Mouse (Mus musculus) midbrain, embryonic 16.5 days (tissue): Measurements from ENCODE around the gene A930017K11Rik. TPM values are rescaled to one million over a fixed set of nuclear protein-coding genes. Genes with fewer than 3 reads are reported as not detected.
A peak's percentile ranks its signal among the peaks of the same experiment; 100 is the strongest.

ENCODE experiments used
- ATAC-seq: fragments of 200-750 bp; cut with Nextera tagmentation; 2 replicates; pipeline ENCODE4 v1.8.0; 2017; ENCODE audit warnings: moderate TSS enrichment
- H3K27ac ChIP-seq: fragments of 300-500 bp; sonication (generic); 2 replicates; pipeline ENCODE4 v1.5.1; 2014; ENCODE audit warnings: mild to moderate bottlenecking, low read length, mixed read lengths
- H3K27me3 ChIP-seq: fragments of 300-500 bp; sonication (generic); 2 replicates; pipeline ENCODE4 v1.6.1; 2014; ENCODE audit warnings: low read depth, low read length, mixed read lengths; ENCODE audit not compliant: control insufficient read depth, insufficient read depth
- H3K36me3 ChIP-seq: fragments of 300-500 bp; sonication (generic); 2 replicates; pipeline ENCODE4 v1.6.1; 2014; ENCODE audit warnings: mild to moderate bottlenecking, low read length, moderate library complexity, mixed read lengths; ENCODE audit not compliant: control insufficient read depth, insufficient read depth
- H3K4me1 ChIP-seq: fragments of 300-500 bp; sonication (generic); 2 replicates; pipeline ENCODE4 v1.6.1; 2014; ENCODE audit warnings: mild to moderate bottlenecking, low read length, mixed read lengths; ENCODE audit not compliant: control insufficient read depth, insufficient read depth
- H3K4me2 ChIP-seq: fragments of 300-500 bp; sonication (generic); 2 replicates; pipeline ENCODE4 v1.6.1; 2014; ENCODE audit warnings: mild to moderate bottlenecking, low read length, mixed read lengths
- H3K4me3 ChIP-seq: fragments of 300-500 bp; sonication (generic); 2 replicates; pipeline ENCODE4 v1.5.1; 2014; ENCODE audit warnings: low read depth, mild to moderate bottlenecking, low read length, moderate library complexity, mixed read lengths
- H3K9ac ChIP-seq: fragments of 300-500 bp; sonication (generic); 2 replicates; pipeline ENCODE4 v1.6.1; 2014; ENCODE audit warnings: low read depth, low read length, mixed read lengths
- H3K9me3 ChIP-seq: fragments of 300-500 bp; sonication (generic); replicated peaks from 2 replicates; pipeline ENCODE4 v1.6.1; 2014; ENCODE audit warnings: mild to moderate bottlenecking, low read length, mixed read lengths; ENCODE audit not compliant: control insufficient read depth, poor library complexity, severe bottlenecking
- WGBS: fragments of 180-500 bp; shearing (Covaris S2); extraction: QIAGEN DNeasy Blood & Tissue Kit; methylation state at CpG from one replicate; pipeline ENCODE4 v1.1.7; 2014; 5-methylcytosine and 5-hydroxymethylcytosine counted together
- polyA plus RNA-seq: library from polyadenylated mRNA; unstranded; fragments of >200 nt; fragmentation: Nextera tagmentation; extraction: Ambion mirVana; gene quantifications from 2 replicates; pipeline ENCODE4 v1.2.1, GENCODE M21; 2015

A930017K11Rik gene
- polyA plus RNA-seq, 1 experiment from 2014 or later: 3.1 TPM

- Histone ChIP-seq H3K4me1 (no peaks in the 10 kb centered on the region), H3K9me3 (no peaks in the 10 kb centered on the region), H3K4me3 (no peak overlapping the region), H3K4me2 (no peak overlapping the region), H3K27me3 (no peaks in the 10 kb centered on the region), H3K27ac (no peak overlapping the region), H3K36me3 (peaks cover 3% of the 10 kb centered on the region; the same call in 1 of the 2 replicates), H3K9ac (no peak overlapping the region)
- 89% methylated on average over 7 of the region's 7 CpGs for WGBS
- ATAC-seq: no peak
Measured at GRCm38 (mm10) chr17:25962413-25962905, 10.1 kb upstream of the A930017K11Rik start.

- Histone ChIP-seq H3K9me3 (no peaks in the 10 kb centered on the region), H3K36me3 (peaks cover 3% of the 10 kb centered on the region; the same call in 1 of the 2 replicates), H3K4me2 (no peak overlapping the region), H3K27ac (no peak overlapping the region), H3K27me3 (no peaks in the 10 kb centered on the region), H3K4me3 (no peak overlapping the region), H3K4me1 (no peaks in the 10 kb centered on the region), H3K9ac (no peak overlapping the region)
- 95% methylated on average over 5 of the region's 5 CpGs for WGBS
- ATAC-seq: no peak
Measured at GRCm38 (mm10) chr17:25961566-25961965, 9.2 kb upstream of the A930017K11Rik start.

- ATAC-seq: no peak
- Histone ChIP-seq H3K4me2 (no peak overlapping the region), H3K4me1 (no peaks in the 10 kb centered on the region), H3K9me3 (no peaks in the 10 kb centered on the region), H3K36me3 (no peaks in the 10 kb centered on the region; the same call in 1 of the 2 replicates), H3K27me3 (no peaks in the 10 kb centered on the region), H3K27ac (no peak overlapping the region), H3K9ac (no peak overlapping the region), H3K4me3 (no peak overlapping the region)
- WGBS: 95% methylated on average over 23 of the region's 23 CpGs
Measured at GRCm38 (mm10) chr17:25959630-25960467, 7.5 kb upstream of the A930017K11Rik start.

- H3K4me2 ChIP-seq: no peak overlapping the region
- H3K9me3 ChIP-seq: no peaks in the 10 kb centered on the region
- no peak overlapping the region for H3K4me3 ChIP-seq
- no peak overlapping the region for H3K27ac ChIP-seq
- H3K9ac ChIP-seq: no peak overlapping the region
- 94% methylated on average over 11 of the region's 11 CpGs for WGBS
- no peak for ATAC-seq
- H3K27me3 ChIP-seq: no peaks in the 10 kb centered on the region
- H3K36me3 ChIP-seq: no peaks in the 10 kb centered on the region; the same call in 1 of the 2 replicates
- no peaks in the 10 kb centered on the region for H3K4me1 ChIP-seq
Measured at GRCm38 (mm10) chr17:25958771-25959494, 6.6 kb upstream of the A930017K11Rik start.

- peak; percentile 50; the same call in 1 of the 2 replicates for ATAC-seq
- WGBS: 71% methylated on average over 14 of the region's 14 CpGs
- Histone ChIP-seq H3K4me3 (no peak overlapping the region), H3K27ac (no peak overlapping the region), H3K9me3 (no peaks in the 10 kb centered on the region), H3K9ac (no peak overlapping the region), H3K4me1 (no peaks in the 10 kb centered on the region), H3K27me3 (peaks cover 11% of the 10 kb centered on the region), H3K4me2 (no peak overlapping the region), H3K36me3 (no peaks in the 10 kb centered on the region; the same call in 1 of the 2 replicates)
Measured at GRCm38 (mm10) chr17:25957586-25958051, 5.3 kb upstream of the A930017K11Rik start.

GRCm38 (mm10) chr17:25956631-25957030 lies 4.3 kb upstream of the A930017K11Rik start:
- no peak overlapping the region for H3K4me2 ChIP-seq
- 77% methylated on average over 7 of the region's 7 CpGs for WGBS
- H3K9me3 ChIP-seq: no peaks in the 10 kb centered on the region
- no peak overlapping the region for H3K4me3 ChIP-seq
- peaks cover 4% of the 10 kb centered on the region for H3K4me1 ChIP-seq
- no peak overlapping the region for H3K27ac ChIP-seq
- ATAC-seq: no peak
- peaks cover 21% of the 10 kb centered on the region for H3K27me3 ChIP-seq
- H3K36me3 ChIP-seq: no peaks in the 10 kb centered on the region; the same call in 1 of the 2 replicates
- H3K9ac ChIP-seq: no peak overlapping the region

GRCm38 (mm10) chr17:25956201-25956600 lies 3.8 kb upstream of the A930017K11Rik start:
- Histone ChIP-seq H3K27me3 (peaks cover 25% of the 10 kb centered on the region), H3K4me2 (no peak overlapping the region), H3K4me1 (peaks cover 4% of the 10 kb centered on the region), H3K36me3 (no peaks in the 10 kb centered on the region; the same call in 1 of the 2 replicates), H3K27ac (no peak overlapping the region), H3K4me3 (no peak overlapping the region), H3K9ac (no peak overlapping the region), H3K9me3 (no peaks in the 10 kb centered on the region)
- 61% methylated on average over 7 of the region's 7 CpGs for WGBS
- ATAC-seq: no peak

- H3K4me1 ChIP-seq: peaks cover 4% of the 10 kb centered on the region
- WGBS: 83% methylated on average over 3 of the region's 3 CpGs
- no peak overlapping the region for H3K27ac ChIP-seq
Measured at GRCm38 (mm10) chr17:25955736-25956135, 3.4 kb upstream of the A930017K11Rik start.

More at GRCm38 (mm10) chr17:25955736-25956135, 3.4 kb upstream of the A930017K11Rik start:
- H3K9me3 ChIP-seq: no peaks in the 10 kb centered on the region
- H3K9ac ChIP-seq: no peak overlapping the region
- no peak overlapping the region for H3K4me3 ChIP-seq
- ATAC-seq: no peak
- no peak overlapping the region for H3K4me2 ChIP-seq
- H3K36me3 ChIP-seq: no peaks in the 10 kb centered on the region; the same call in 1 of the 2 replicates
- H3K27me3 ChIP-seq: peaks cover 30% of the 10 kb centered on the region
